Mouse (Mus musculus) heart, adult 2 months (tissue): Measurements from ENCODE around the gene Wdr45b. TPM values are rescaled to one million over a fixed set of nuclear protein-coding genes. Genes with fewer than 3 reads are reported as not detected.
A peak's percentile ranks its signal among the peaks of the same experiment; 100 is the strongest.

ENCODE experiments used
- DNase-seq, 2 experiments: peaks; one replicate each; pipeline ENCODE4 v3.0.0; 2021
- H3K27ac ChIP-seq: fragments of 200-600 bp; 2 replicates; pipeline ENCODE4 v1.8.1; 2022
- H3K27me3 ChIP-seq: fragments of 200-500 bp; 2 replicates; pipeline ENCODE4 v1.6.1; 2012; ENCODE audit warnings: mild to moderate bottlenecking, low read length, inconsistent platforms, mixed read lengths; ENCODE audit not compliant: control insufficient read depth, insufficient read depth
- H3K36me3 ChIP-seq: fragments of 200-500 bp; 2 replicates; pipeline ENCODE4 v1.6.1; 2012; ENCODE audit warnings: low read length, inconsistent platforms; ENCODE audit not compliant: control insufficient read depth, insufficient read depth
- H3K4me1 ChIP-seq: fragments of 200-500 bp; 2 replicates; pipeline ENCODE4 v1.6.1; 2011; ENCODE audit warnings: low read length; ENCODE audit not compliant: control insufficient read depth, insufficient read depth
- H3K4me3 ChIP-seq: fragments of 200-600 bp; 2 replicates; pipeline ENCODE4 v1.8.1; 2022
- H3K79me2 ChIP-seq: fragments of 200-500 bp; replicated peaks from 2 replicates; pipeline ENCODE4 v1.6.1; 2012; ENCODE audit warnings: mild to moderate bottlenecking, inconsistent platforms, low read length, moderate library complexity, mixed read lengths; ENCODE audit not compliant: control insufficient read depth, insufficient read depth
- H3K9ac ChIP-seq: fragments of 200-500 bp; 2 replicates; pipeline ENCODE4 v1.6.1; 2012; ENCODE audit warnings: low read depth, mild to moderate bottlenecking, control low read depth, inconsistent platforms, low read length, mixed read lengths
- CTCF ChIP-seq: fragments of 200-600 bp; IDR thresholded peaks from 2 replicates; pipeline ENCODE4 v1.8.1; 2022; ENCODE audit warnings: antibody characterized with exemption, mild to moderate bottlenecking, moderate library complexity
- EP300 ChIP-seq: fragments of 200-500 bp; IDR thresholded peaks from 2 replicates; pipeline ENCODE4 v1.6.1; 2011; ENCODE audit warnings: low read depth, low read length, control low read depth; ENCODE audit not compliant: insufficient read depth
- POLR2A ChIP-seq: fragments of 200-500 bp; IDR thresholded peaks from 2 replicates; pipeline ENCODE4 v1.6.1; 2011; ENCODE audit warnings: mild to moderate bottlenecking, low read depth, low read length, control low read depth; ENCODE audit not compliant: insufficient read depth
- WGBS: fragments of 180-500 bp; shearing (Covaris S2); methylation state at CpG from one replicate; pipeline ENCODE4 v1.1.7; 2018; 5-methylcytosine and 5-hydroxymethylcytosine counted together
- intact Hi-C: fragments of 180-260 bp; cut with DNase I; formaldehyde crosslinking; loops from one replicate; pipeline ENCODE4 v1.15.1; 2025
- polyA plus RNA-seq: library from polyadenylated mRNA; depleted of rRNA; stranded (reverse); fragments of >200 nt; gene quantifications from 2 replicates; pipeline ENCODE4 v1.2.3, GENCODE M21; 2012
- total RNA-seq, 2 experiments: library from RNA; stranded (reverse); gene quantifications; 2 replicates each; pipeline ENCODE4 v1.2.3; 2021

Wdr45b gene
- total and polyA plus RNA-seq, 3 experiments: 34.4 to 36.9 (median 36.8) TPM

DNA sequence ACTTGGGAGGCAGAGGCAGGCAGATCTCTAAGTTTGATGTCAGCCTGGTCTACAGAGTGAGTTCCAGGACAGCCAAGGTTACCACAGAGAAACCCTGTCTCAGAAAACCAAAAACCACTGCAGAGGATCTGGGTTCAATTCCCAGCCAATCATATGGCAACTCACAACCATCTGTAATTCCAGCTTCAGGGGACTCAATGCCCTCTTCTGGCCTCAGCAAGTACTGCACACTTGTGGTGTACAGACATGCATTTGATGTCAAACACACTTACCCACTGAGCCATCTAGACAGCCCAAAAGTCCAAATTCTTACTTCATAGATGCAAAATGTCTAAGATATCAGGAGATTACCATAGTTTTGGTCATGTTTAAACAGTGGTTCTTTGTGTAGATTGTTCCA, 24.4 kb upstream of the Wdr45b start:
- H3K79me2 ChIP-seq: no peaks in the 10 kb centered on the region
- H3K9ac ChIP-seq: no peak overlapping the region

DNA sequence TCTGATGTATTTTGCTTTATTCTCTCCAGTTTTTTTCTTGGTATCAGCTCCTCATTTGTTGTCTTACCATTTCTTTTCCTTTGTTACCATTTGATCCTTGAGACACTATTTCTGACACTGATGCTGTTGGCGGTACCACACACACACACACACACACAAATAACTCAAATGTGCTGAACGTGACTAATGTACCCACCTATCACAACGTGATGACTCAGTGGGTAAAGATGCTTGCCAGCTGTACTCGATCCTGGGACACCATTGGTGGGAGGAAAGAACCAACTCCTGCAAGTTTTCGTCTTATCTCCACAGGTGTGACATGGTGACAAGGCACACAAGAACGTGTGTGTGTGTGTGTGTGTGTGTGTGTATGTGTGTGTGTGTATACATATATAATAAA, 19.1 kb upstream of the Wdr45b start:
- Histone ChIP-seq H3K4me3 (no peak overlapping the region), H3K9ac (no peak overlapping the region), H3K79me2 (no peaks in the 10 kb centered on the region), H3K27ac (no peak overlapping the region), H3K36me3 (no peaks in the 10 kb centered on the region), H3K27me3 (no peaks in the 10 kb centered on the region), H3K4me1 (no peaks in the 10 kb centered on the region)
- TF ChIP-seq CTCF: no peak
- TF ChIP-seq POLR2A: no peak
- TF ChIP-seq EP300: no peak
- intact Hi-C loops: no loop called here
- DNase-seq: no peak
- 57% methylated on average over 6 of the region's 6 CpGs for WGBS

More for the DNA sequence above, 24.4 kb upstream of the Wdr45b start:
- Histone ChIP-seq H3K36me3 (no peaks in the 10 kb centered on the region), H3K4me1 (no peaks in the 10 kb centered on the region), H3K27ac (no peak overlapping the region), H3K27me3 (no peaks in the 10 kb centered on the region), H3K4me3 (no peak overlapping the region)
- intact Hi-C loops: no loop called here
- no peak for TF ChIP-seq CTCF
- no peak for TF ChIP-seq POLR2A
- no peak for TF ChIP-seq EP300
- no peak for DNase-seq

DNA sequence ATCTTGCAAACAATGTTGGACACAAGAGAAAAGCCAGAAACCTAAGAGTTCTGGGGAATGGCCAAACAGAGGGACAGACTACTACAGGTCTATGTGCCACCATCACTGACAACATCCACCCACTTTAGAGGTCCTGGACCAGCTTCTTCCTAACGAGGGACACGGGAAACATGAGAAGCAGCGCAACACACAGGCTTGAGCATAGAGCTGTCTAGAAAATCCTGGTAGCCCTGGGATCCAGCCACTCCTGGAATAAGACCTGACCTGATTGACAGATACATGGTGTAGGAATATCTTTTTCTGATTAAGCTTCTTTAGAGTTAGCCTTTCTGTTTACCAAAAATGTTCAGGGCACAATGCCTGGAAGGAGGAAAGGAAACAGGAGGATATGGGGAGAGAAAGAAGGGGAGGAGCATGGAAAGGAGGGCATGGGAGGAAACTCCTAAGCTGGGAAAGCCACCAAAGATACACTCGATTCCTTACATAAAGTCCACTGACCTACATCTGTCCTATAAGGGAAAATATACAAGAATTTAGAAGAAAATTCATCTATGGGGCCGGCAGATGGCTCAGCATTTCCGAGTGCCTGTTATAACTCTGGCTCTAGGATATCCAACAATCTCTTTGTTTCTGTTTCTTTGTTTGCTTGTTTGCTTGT, 16.2 kb upstream of the Wdr45b start:
- Histone ChIP-seq H3K4me1 (no peaks in the 10 kb centered on the region), H3K9ac (no peak overlapping the region), H3K27ac (no peak overlapping the region), H3K4me3 (no peak overlapping the region), H3K36me3 (no peaks in the 10 kb centered on the region), H3K79me2 (no peaks in the 10 kb centered on the region), H3K27me3 (no peaks in the 10 kb centered on the region)
- WGBS: 61% methylated on average over 6 of the region's 6 CpGs
- TF ChIP-seq POLR2A (no peak), EP300 (no peak), CTCF (no peak)
- intact Hi-C loops: no loop called here
- no peak for DNase-seq

DNA sequence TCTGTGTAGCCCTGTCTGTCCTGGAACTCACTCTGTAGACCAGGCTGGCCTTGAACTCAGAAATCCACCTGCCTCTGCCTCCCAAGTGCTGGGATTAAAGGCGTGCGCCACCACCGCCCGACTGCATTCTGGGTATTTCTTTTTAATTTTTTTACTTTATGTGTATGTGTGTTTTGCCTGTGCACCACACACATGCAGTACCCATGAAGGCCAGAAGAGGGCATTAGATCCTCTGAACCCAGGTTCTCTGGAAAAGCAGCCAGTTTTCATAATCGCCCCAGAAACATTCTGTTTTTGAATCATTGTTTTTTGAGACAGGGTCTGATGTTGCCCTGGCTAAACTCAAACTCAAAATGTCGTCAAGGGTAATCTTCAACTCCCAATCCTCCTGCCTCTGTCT, 15.4 kb upstream of the Wdr45b start:
- no peak for DNase-seq
- no peaks in the 10 kb centered on the region for H3K36me3 ChIP-seq
- intact Hi-C loops: no loop called here
- no peak overlapping the region for H3K4me3 ChIP-seq
- H3K27ac ChIP-seq: no peak overlapping the region
- no peaks in the 10 kb centered on the region for H3K27me3 ChIP-seq
- 69% methylated on average over 6 of the region's 6 CpGs for WGBS
- H3K9ac ChIP-seq: no peak overlapping the region
- H3K79me2 ChIP-seq: no peaks in the 10 kb centered on the region
- H3K4me1 ChIP-seq: no peaks in the 10 kb centered on the region
- TF ChIP-seq EP300 (no peak), POLR2A (no peak), CTCF (peak; percentile 65)

DNA sequence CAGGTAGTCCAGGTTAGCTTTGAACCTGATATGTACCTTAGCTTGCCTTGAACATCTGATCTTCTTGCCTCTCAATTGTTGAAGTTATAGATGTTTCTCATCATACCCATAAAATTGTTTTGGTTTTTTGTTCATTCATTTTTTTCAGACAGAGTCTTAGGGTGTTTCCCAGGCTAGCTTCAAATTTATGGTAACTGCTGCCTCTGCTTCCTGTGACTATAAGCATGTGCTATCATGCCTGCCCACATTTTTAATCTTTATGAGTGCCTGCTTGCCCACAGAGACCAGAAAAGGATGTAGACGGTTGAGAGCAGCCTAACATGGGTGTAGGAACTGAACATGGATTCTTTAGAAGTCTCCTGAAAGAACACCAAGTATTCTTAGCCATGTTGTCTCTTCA, 14.5 kb upstream of the Wdr45b start:
- no peaks in the 10 kb centered on the region for H3K79me2 ChIP-seq
- H3K4me1 ChIP-seq: no peaks in the 10 kb centered on the region
- intact Hi-C loops: no loop called here
- no peak for DNase-seq
- H3K4me3 ChIP-seq: no peak overlapping the region
- TF ChIP-seq POLR2A (no peak), CTCF (no peak), EP300 (no peak)
- H3K27ac ChIP-seq: no peak overlapping the region
- no peak overlapping the region for H3K9ac ChIP-seq
- H3K27me3 ChIP-seq: no peaks in the 10 kb centered on the region
- 66% methylated on average over 1 of the region's 1 CpGs for WGBS
- no peaks in the 10 kb centered on the region for H3K36me3 ChIP-seq

DNA sequence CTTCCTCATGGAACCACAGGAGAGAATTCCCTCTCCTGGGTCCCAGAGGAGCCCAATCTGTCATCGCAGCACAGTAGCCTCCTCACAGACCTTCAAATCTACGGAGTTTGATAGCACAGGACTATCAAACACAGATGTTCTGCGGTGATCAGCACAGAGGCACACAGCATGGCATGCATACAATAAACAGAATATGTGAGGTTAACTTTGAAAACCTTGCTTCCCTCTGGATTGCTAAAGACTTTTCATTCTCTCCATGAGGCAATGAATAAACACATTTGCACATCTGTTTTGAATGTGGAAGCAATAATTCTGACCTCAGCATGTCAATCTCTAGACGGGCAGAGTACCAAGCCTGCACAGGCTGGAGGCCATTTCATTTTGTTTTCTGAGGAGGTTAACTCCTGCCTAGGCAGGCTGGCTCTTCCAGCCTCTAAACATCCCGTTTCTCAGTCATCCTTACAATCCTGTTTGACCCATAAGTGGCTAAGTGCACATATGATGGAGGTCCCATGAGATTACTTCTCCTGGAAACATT, 13.0 kb upstream of the Wdr45b start:
- TF ChIP-seq POLR2A (no peak), EP300 (no peak), CTCF (no peak)
- 47% methylated on average over 5 of the region's 5 CpGs for WGBS
- DNase-seq: no peak
- Histone ChIP-seq H3K36me3 (no peaks in the 10 kb centered on the region), H3K4me1 (no peaks in the 10 kb centered on the region), H3K79me2 (no peaks in the 10 kb centered on the region), H3K4me3 (no peak overlapping the region), H3K27ac (no peak overlapping the region), H3K9ac (no peak overlapping the region), H3K27me3 (no peaks in the 10 kb centered on the region)
- intact Hi-C loops: no loop called here
